Mouse (Mus musculus) hindbrain, embryonic 16.5 days (tissue): ENCODE results near the gene Col28a1. TPM values are rescaled to one million over a fixed set of nuclear protein-coding genes. Genes with fewer than 3 reads are reported as not detected.

Experiments
- polyA plus RNA-seq: library from polyadenylated mRNA; unstranded; fragments of >200 nt; fragmentation: Nextera tagmentation; extraction: Ambion mirVana; gene quantifications from 2 replicates; pipeline ENCODE4 v1.2.1, GENCODE M21; 2015

The Col28a1 gene
- polyA plus RNA-seq, 1 experiment from 2014 or later: 1.5 TPM

Other genes with a start within 250 kb of the Col28a1 start
- gene Mios, start 16.6 kb upstream of the Col28a1 start, polyA plus RNA-seq: 22.6 and 22.9 TPM in 2 replicates
- 47.5 and 50.4 TPM in 2 replicates for gene Rpa3, start 66.6 kb upstream of the Col28a1 start, polyA plus RNA-seq
- gene Umad1, start 66.7 kb upstream of the Col28a1 start, polyA plus RNA-seq: 61.0 and 62.6 TPM in 2 replicates
- 10.9 and 11.1 TPM in 2 replicates for gene Gm45062, start 66.8 kb upstream of the Col28a1 start, polyA plus RNA-seq